Mouse (Mus musculus) R1 (cell line): ENCODE data around the gene Snx18.
A peak's percentile ranks its signal among the peaks of the same experiment; 100 is the strongest.

Experiments used
- DNase-seq: peaks from one replicate; pipeline ENCODE4 v3.0.0-alpha.2; 2018; ENCODE audit warnings: low read depth, low spot score

Gene Snx18

GRCm38 (mm10) chr13:113597616-113598015, 20.7 kb downstream of the Snx18 start:
- no peak for DNase-seq

GRCm38 (mm10) chr13:113596821-113597541, 21.4 kb downstream of the Snx18 start:
- DNase-seq = no peak

GRCm38 (mm10) chr13:113595987-113596386, 22.4 kb downstream of the Snx18 start:
- no peak for DNase-seq

- no peak for DNase-seq
Measured at GRCm38 (mm10) chr13:113595219-113595618, 23.1 kb downstream of the Snx18 start.

GRCm38 (mm10) chr13:113594361-113594760, 24.0 kb downstream of the Snx18 start:
- no peak for DNase-seq

- DNase-seq = no peak
Measured at GRCm38 (mm10) chr13:113593711-113594110, 24.7 kb downstream of the Snx18 start.

GRCm38 (mm10) chr13:113592703-113593200, 25.6 kb downstream of the Snx18 start:
- no peak for DNase-seq

- DNase-seq = no peak
Measured at GRCm38 (mm10) chr13:113591336-113591735, 27.0 kb downstream of the Snx18 start.

GRCm38 (mm10) chr13:113590216-113590615, 28.1 kb downstream of the Snx18 start:
- DNase-seq = no peak

GRCm38 (mm10) chr13:113589499-113589898, 28.9 kb downstream of the Snx18 start:
- DNase-seq = no peak

GRCm38 (mm10) chr13:113587200-113587936, 31.0 kb downstream of the Snx18 start:
- DNase-seq = peak; percentile 47

- DNase-seq = no peak
Measured at GRCm38 (mm10) chr13:113585606-113586005, 32.8 kb downstream of the Snx18 start.

GRCm38 (mm10) chr13:113584431-113584830, 33.9 kb downstream of the Snx18 start:
- DNase-seq = peak; percentile 83

- no peak for DNase-seq
Measured at GRCm38 (mm10) chr13:113583563-113583962, 34.8 kb downstream of the Snx18 start.

- no peak for DNase-seq
Measured at GRCm38 (mm10) chr13:113582024-113582423, 36.3 kb downstream of the Snx18 start.

- DNase-seq = no peak
Measured at GRCm38 (mm10) chr13:113581436-113581835, 36.9 kb downstream of the Snx18 start.

- no peak for DNase-seq
Measured at GRCm38 (mm10) chr13:113580400-113580790, 38.0 kb downstream of the Snx18 start.

- DNase-seq = peak; percentile 75
Measured at GRCm38 (mm10) chr13:113579788-113580399, 38.5 kb downstream of the Snx18 start.

- no peak for DNase-seq
Measured at GRCm38 (mm10) chr13:113574232-113574631, 44.1 kb downstream of the Snx18 start.

- DNase-seq = no peak
Measured at GRCm38 (mm10) chr13:113573377-113573776, 45.0 kb downstream of the Snx18 start.

GRCm38 (mm10) chr13:113572046-113572686, 46.2 kb downstream of the Snx18 start:
- no peak for DNase-seq

- DNase-seq = peak; percentile 89
Measured at GRCm38 (mm10) chr13:113569526-113569925, 48.8 kb downstream of the Snx18 start.
